In the genomic region with DNA sequence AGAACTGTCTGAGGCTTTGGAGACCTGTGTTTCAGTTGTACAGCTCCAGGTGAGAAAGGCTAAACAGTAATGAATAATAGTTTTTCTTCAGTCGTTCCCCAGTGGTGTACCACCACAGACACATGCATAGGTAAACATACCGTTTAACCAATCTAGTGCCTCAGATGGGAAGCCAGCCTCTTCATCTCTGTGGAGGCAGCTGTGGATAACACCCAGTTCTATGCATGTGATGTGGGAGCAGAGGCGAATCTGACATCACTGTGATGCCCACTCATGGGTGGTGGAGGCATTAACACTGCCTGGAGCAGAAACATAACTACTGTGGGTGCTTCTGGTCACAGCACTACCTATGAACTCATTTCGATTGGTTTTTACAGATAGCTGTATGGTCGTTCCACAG, we compare ENCODE assay signal across 21 mouse cellular contexts. TPM values are rescaled to one million over a fixed set of nuclear protein-coding genes. Genes with fewer than 3 reads are reported as not detected.
DNase-seq lines count a peak whose midpoint lies in the region; ATAC-seq and TF ChIP-seq lines count a peak whose summit lies in the region.
"Had no signal": no experiment of that assay in that cellular context is flagged by ENCODE, and none has a peak within 500 bp of the region (broad histone marks: within the 10 kb centered on the region; RNA-seq: fewer than 3 reads in every experiment).

No protein-coding gene starts in this region.

- H3K4me1 ChIP-seq in hindbrain, embryonic 13.5 days (replicated peaks): peaks cover 61% of the 10 kb centered on the region
- H3K4me1 ChIP-seq in hindbrain, embryonic 12.5 days: peaks cover 26% of the 10 kb centered on the region
- peaks cover 47% of the 10 kb centered on the region for H3K4me1 ChIP-seq in lung, embryonic 14.5 days (ENCODE audit: insufficient read depth)
- H3K4me1 ChIP-seq in lung, postnatal 0 days (ENCODE audit: insufficient read depth, low read depth, low read length): peaks cover 25% of the 10 kb centered on the region; the same call in 1 of the 2 replicates
- peaks cover 3% of the 10 kb centered on the region; the same call in 1 of the 2 replicates for H3K4me1 ChIP-seq in intestine, postnatal 0 days (replicated peaks; ENCODE audit: control insufficient read depth, insufficient read depth, low read length)

- no peak for ATAC-seq in hindbrain, embryonic 13.5 days (ENCODE audit: low FRiP score)
- no peak for ATAC-seq in hindbrain, embryonic 12.5 days (ENCODE audit: low FRiP score)
- no peak for ATAC-seq in lung, embryonic 14.5 days (ENCODE audit: insufficient read depth)
- no peak for ATAC-seq in lung, postnatal 0 days
- ATAC-seq in intestine, postnatal 0 days: no peak
- ATAC-seq: forebrain, embryonic 14.5 days had no signal

- no peak overlapping the region for H3K9ac ChIP-seq in hindbrain, embryonic 13.5 days
- no peak overlapping the region for H3K9ac ChIP-seq in hindbrain, embryonic 12.5 days
- H3K9ac ChIP-seq in lung, embryonic 14.5 days: no peak overlapping the region
- no peak overlapping the region for H3K9ac ChIP-seq in lung, postnatal 0 days (replicated peaks; ENCODE audit: low read depth)
- H3K9ac ChIP-seq in intestine, postnatal 0 days (ENCODE audit: low read depth, low read length): no peak overlapping the region
- H3K9ac ChIP-seq: embryonic facial prominence, embryonic 15.5 days; hindbrain, embryonic 14.5 days had no signal

- no peak for TF ChIP-seq EP300 in lung, postnatal 0 days (IDR thresholded peaks at IDR 0.05)

- TF ChIP-seq CTCF in lung, embryonic 14.5 days (IDR thresholded peaks at IDR 0.05; ENCODE audit: low read depth): no peak
- TF ChIP-seq CTCF in lung, postnatal 0 days (IDR thresholded peaks at IDR 0.05): no peak
- no peak for TF ChIP-seq CTCF in intestine, postnatal 0 days (IDR thresholded peaks at IDR 0.05; ENCODE audit: low read depth)

- H3K9me3 ChIP-seq in hindbrain, embryonic 13.5 days: no peaks in the 10 kb centered on the region
- H3K9me3 ChIP-seq in hindbrain, embryonic 12.5 days (replicated peaks): no peaks in the 10 kb centered on the region
- H3K9me3 ChIP-seq in lung, embryonic 14.5 days (ENCODE audit: low read depth, low read length): no peaks in the 10 kb centered on the region
- no peaks in the 10 kb centered on the region for H3K9me3 ChIP-seq in lung, postnatal 0 days (ENCODE audit: low read length)
- no peaks in the 10 kb centered on the region for H3K9me3 ChIP-seq in intestine, postnatal 0 days (ENCODE audit: control insufficient read depth)
- H3K9me3 ChIP-seq: embryonic facial prominence, embryonic 15.5 days; forebrain, embryonic 10.5 days had no signal

- WGBS in hindbrain, embryonic 13.5 days: 88% methylated on average over 5 of the region's 5 CpGs
- WGBS in hindbrain, embryonic 12.5 days: 88% methylated on average over 5 of the region's 5 CpGs
- 71% methylated on average over 5 of the region's 5 CpGs for WGBS in lung, embryonic 14.5 days
- WGBS in lung, postnatal 0 days: 58% methylated on average over 5 of the region's 5 CpGs
- WGBS in intestine, postnatal 0 days: 65% methylated on average over 5 of the region's 5 CpGs

- H3K27me3 ChIP-seq in hindbrain, embryonic 13.5 days: no peaks in the 10 kb centered on the region
- H3K27me3 ChIP-seq in hindbrain, embryonic 12.5 days: no peaks in the 10 kb centered on the region
- H3K27me3 ChIP-seq in lung, embryonic 14.5 days (ENCODE audit: insufficient read depth, low read length): no peaks in the 10 kb centered on the region
- H3K27me3 ChIP-seq in lung, postnatal 0 days (replicated peaks; ENCODE audit: insufficient read depth, low read length): no peaks in the 10 kb centered on the region
- no peaks in the 10 kb centered on the region for H3K27me3 ChIP-seq in intestine, postnatal 0 days (replicated peaks; ENCODE audit: control insufficient read depth, insufficient read depth, low read length)
- H3K27me3 ChIP-seq: embryonic facial prominence, embryonic 15.5 days had no signal

- H3K36me3 ChIP-seq in hindbrain, embryonic 13.5 days: no peaks in the 10 kb centered on the region
- H3K36me3 ChIP-seq in hindbrain, embryonic 12.5 days: no peaks in the 10 kb centered on the region
- no peaks in the 10 kb centered on the region for H3K36me3 ChIP-seq in lung, embryonic 14.5 days (ENCODE audit: insufficient read depth)
- H3K36me3 ChIP-seq in lung, postnatal 0 days (ENCODE audit: insufficient read depth, low read length): no peaks in the 10 kb centered on the region
- no peaks in the 10 kb centered on the region; the same call in 1 of the 2 replicates for H3K36me3 ChIP-seq in intestine, postnatal 0 days (ENCODE audit: control insufficient read depth, insufficient read depth)
- H3K36me3 ChIP-seq: embryonic facial prominence, embryonic 15.5 days had no signal

- H3K4me2 ChIP-seq in hindbrain, embryonic 13.5 days: no peak overlapping the region
- no peak overlapping the region for H3K4me2 ChIP-seq in hindbrain, embryonic 12.5 days (replicated peaks)
- H3K4me2 ChIP-seq in lung, embryonic 14.5 days: no peak overlapping the region
- no peak overlapping the region for H3K4me2 ChIP-seq in lung, postnatal 0 days (replicated peaks; ENCODE audit: low read depth, low read length)
- H3K4me2 ChIP-seq in intestine, postnatal 0 days (replicated peaks; ENCODE audit: low read depth): no peak overlapping the region
- H3K4me2 ChIP-seq: embryonic facial prominence, embryonic 15.5 days; hindbrain, embryonic 14.5 days had no signal

- H3K27ac ChIP-seq in hindbrain, embryonic 13.5 days: peak overlapping the region; percentile 35; the same call in 1 of the 2 replicates
- no peak overlapping the region for H3K27ac ChIP-seq in hindbrain, embryonic 12.5 days
- H3K27ac ChIP-seq in lung, embryonic 14.5 days (ENCODE audit: low read depth): 0 out of 2 replicates have a peak overlapping the region, but pooled peaks have one; percentile 24
- no peak overlapping the region for H3K27ac ChIP-seq in lung, postnatal 0 days (ENCODE audit: low read length)
- no peak overlapping the region for H3K27ac ChIP-seq in intestine, postnatal 0 days (ENCODE audit: low read depth, low read length)
- H3K27ac ChIP-seq: embryonic facial prominence, embryonic 15.5 days; forebrain, embryonic 10.5 days; hindbrain, embryonic 14.5 days had no signal

- DNase-seq in lung, embryonic 14.5 days: no peak
- DNase-seq in lung, postnatal 0 days (ENCODE audit: low spot score): no peak
- DNase-seq in T-cell, adult 2 months (ENCODE audit: low spot score): peak; percentile 40
- DNase-seq in brain, adult 2 months (ENCODE audit: low read depth, low spot score): peak; percentile 55
- DNase-seq: adrenal gland, adult 8-10 months; adrenal gland, postnatal 36 days; cerebellum, adult 11 months; cerebellum, adult 8-10 months; cerebellum, postnatal 14 days; embryo, embryonic 11 days; gastrocnemius, postnatal 14 days; heart, postnatal 10 days; heart, postnatal 4 days had no signal

- no peak overlapping the region for H3K4me3 ChIP-seq in hindbrain, embryonic 13.5 days
- no peak overlapping the region for H3K4me3 ChIP-seq in hindbrain, embryonic 12.5 days
- no peak overlapping the region for H3K4me3 ChIP-seq in lung, embryonic 14.5 days (ENCODE audit: low read depth, low read length)
- no peak overlapping the region for H3K4me3 ChIP-seq in lung, postnatal 0 days (ENCODE audit: low read depth, low read length)
- H3K4me3 ChIP-seq in intestine, postnatal 0 days (ENCODE audit: low read depth, low read length): no peak overlapping the region
- H3K4me3 ChIP-seq: embryonic facial prominence, embryonic 15.5 days; erythroblast, embryonic 14.5 days; forebrain, embryonic 10.5 days had no signal

RNA-seq across cellular contexts. Expression of a gene that starts 56.0 kb away (rescaled TPM):
- 24.6 and 30.0 TPM in 2 replicates for polyA plus RNA-seq in hindbrain, embryonic 13.5 days (2015; fragmentation: Nextera tagmentation; extraction: Ambion mirVana)
- 12.4 and 14.1 TPM in 2 replicates for polyA plus RNA-seq in hindbrain, embryonic 12.5 days (2016; fragmentation: Nextera tagmentation; extraction: Ambion mirVana)
- polyA plus RNA-seq in lung, embryonic 14.5 days (2014; fragmentation: Nextera tagmentation; extraction: Ambion mirVana): not detected in 2 replicates
- polyA plus RNA-seq in lung, postnatal 0 days (2015; fragmentation: Nextera tagmentation; extraction: Ambion mirVana): 0.04 TPM in 1 of 2 replicates, not detected in the other
- 0.75 and 0.81 TPM in 2 replicates for polyA plus RNA-seq in intestine, postnatal 0 days (2015; fragmentation: Nextera tagmentation; extraction: Ambion mirVana)
- polyA plus RNA-seq: erythroblast, embryonic 14.5 days had no signal

Comparison
In these comparisons a context has a peak if more than half of its experiments do, and no peak if none do; other contexts are left out.
1. H3K27ac ChIP-seq: peak in hindbrain, embryonic 13.5 days (single experiment) and lung, embryonic 14.5 days (single experiment); none in hindbrain, embryonic 12.5 days (single experiment), lung, postnatal 0 days (single experiment) and intestine, postnatal 0 days (single experiment).
2. DNase-seq: peak in T-cell, adult 2 months (single experiment) and brain, adult 2 months (single experiment); none in lung, embryonic 14.5 days (single experiment) and lung, postnatal 0 days (single experiment).